Mouse (Mus musculus) yolk sac, embryonic 10.5 days (tissue): ENCODE measurements around the gene Ywhab.

Experiments
- DNase-seq: peaks from one replicate; pipeline ENCODE4 v3.0.0-alpha.2; 2017; ENCODE audit warnings: low spot score

Gene Ywhab

DNA sequence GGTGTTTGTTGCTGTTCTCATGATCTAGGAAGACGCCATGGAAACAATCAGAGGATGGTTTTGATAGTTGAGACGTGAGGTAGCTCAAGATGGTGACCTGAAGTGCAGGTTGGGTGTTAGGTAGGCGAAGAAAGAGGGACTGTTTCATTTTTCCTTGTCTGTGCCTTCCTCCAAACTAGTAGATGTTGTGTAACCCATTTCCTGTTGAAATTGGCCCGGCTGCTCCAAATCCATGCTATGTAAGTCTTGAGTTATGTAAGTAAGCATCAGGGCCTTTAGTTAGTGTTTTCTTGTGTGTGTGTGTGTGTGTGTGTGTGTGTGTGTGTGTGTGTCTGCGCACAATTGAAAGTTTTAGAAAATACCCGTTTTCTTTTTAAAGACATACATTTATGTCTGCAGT is 14.5 kb downstream of the Ywhab start:
- no peak for DNase-seq

GRCm38 (mm10) chr2:164010496-164010895 is 15.7 kb downstream of the Ywhab start:
- DNase-seq: no peak

DNA sequence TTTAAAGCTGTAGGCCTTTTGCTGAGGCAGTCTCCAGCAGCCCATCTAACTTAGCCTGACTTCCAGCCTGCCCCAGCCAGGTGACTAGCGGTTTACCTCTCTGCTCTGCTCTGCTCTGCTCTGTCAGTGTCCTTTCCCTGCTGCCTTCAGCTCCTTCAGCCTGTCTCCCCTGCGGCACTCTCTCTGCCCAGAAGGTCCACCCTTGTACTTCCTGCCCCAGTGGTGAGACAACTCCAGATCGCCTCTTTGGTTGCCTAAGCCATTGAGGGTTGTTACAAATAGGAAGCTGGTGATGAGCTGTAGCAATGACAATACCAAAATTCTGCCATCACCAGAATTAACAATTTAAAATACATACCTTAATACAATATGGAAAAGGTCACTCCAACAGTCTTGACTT is 16.2 kb downstream of the Ywhab start:
- no peak for DNase-seq

GRCm38 (mm10) chr2:164015304-164015703 is 20.5 kb downstream of the Ywhab start:
- DNase-seq: no peak

- DNase-seq: no peak
Observed at GRCm38 (mm10) chr2:164018910-164019309, 24.1 kb downstream of the Ywhab start.

GRCm38 (mm10) chr2:164019943-164020342 is 25.2 kb downstream of the Ywhab start:
- no peak for DNase-seq

DNA sequence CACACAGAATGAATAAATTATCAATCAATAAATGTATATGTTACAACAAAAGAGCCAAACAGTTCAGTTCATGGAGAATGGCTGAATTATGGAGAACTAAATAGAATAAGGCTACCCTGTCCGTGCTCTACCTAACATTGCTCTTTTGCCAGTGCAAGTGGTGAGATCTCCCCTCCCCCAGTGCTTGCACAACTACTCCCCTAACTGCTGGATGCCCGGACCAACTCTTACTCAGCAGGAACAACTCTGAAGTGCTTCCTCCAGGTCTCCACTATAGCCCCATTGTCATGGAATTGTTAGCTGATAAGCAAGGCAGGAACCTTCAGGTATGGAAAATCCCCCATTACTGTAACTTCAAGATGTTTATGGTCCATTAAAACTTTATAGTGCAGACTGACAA is 27.3 kb downstream of the Ywhab start:
- DNase-seq: no peak

DNA sequence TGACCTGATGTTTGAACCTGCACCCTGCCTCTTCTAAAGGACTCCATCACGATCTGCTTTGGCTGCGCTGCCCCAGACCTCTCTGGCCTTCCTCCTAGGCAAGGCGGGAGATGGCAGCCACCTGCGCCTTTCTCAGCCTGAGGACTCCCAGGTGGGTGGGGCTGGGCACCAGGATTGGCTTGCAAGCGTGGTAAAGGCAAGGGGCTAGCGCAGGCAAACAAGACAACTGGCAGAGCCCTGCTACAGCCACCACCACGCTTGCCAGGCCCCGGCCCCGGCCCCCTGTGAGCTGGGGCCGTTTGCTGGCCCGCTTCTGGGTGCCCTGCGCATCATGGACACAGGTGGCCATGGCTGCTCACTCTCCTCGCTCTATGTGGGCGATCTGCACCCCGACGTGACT is 30.4 kb downstream of the Ywhab start, which contains the start of gene Pabpc1l:
Gene Pabpc1l (plus strand): TSS at position 301 of the 400 bp plus-strand sequence.
- DNase-seq: no peak

GRCm38 (mm10) chr2:164031147-164031546 is 36.4 kb downstream of the Ywhab start:
- DNase-seq: no peak

GRCm38 (mm10) chr2:164032973-164033372 is 38.2 kb downstream of the Ywhab start:
- no peak for DNase-seq

- DNase-seq: no peak
Observed at GRCm38 (mm10) chr2:164036520-164037019, 41.8 kb downstream of the Ywhab start.

GRCm38 (mm10) chr2:164038407-164039028 is 43.8 kb downstream of the Ywhab start:
- DNase-seq: no peak

- no peak for DNase-seq
Observed at GRCm38 (mm10) chr2:164040949-164041348, 46.2 kb downstream of the Ywhab start.

DNA sequence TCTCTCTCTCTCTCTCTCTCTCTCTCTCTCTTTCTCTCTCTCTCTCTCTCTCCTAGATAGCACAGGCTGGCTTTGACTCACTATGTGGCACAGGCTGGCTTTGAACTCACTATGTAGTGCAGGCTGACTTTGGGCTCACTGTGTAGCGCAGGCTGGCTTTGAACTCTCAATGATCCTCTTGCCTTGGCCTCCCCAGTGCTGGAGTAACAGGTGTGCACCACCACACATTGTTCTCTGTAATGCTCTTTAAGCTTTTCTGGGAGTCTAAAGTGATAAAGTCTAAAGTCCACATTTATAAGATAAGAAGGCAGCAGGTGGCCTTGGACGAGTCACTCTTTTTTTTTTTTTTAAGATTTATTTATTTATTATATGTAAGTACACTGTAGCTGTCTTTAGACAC is 46.8 kb downstream of the Ywhab start:
- DNase-seq: no peak

DNA sequence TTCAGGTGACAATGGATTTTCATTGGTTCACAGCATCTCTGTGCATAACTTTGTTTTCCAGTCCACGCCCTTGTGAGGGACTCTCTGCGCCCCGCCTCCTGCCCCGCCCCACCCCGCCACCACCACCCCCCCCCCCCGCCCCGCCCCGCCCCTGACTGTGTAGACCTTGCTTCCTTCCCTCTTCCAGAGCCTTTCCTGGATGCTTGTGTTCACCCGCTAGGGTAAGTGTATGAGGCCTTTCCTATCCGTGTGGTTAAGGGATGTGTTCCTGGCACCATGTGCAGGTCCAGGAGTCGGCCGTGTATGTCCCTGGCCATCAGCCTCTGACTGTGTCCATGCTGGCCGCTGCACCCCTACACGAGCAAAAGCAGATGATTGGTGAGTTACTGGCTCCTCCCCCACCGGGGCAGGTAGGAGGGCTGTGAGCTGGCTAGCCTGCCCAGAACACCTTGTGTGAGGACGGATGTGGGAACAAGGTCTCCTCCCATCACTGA is 52.5 kb downstream of the Ywhab start:
- DNase-seq: peak; percentile 53

DNA sequence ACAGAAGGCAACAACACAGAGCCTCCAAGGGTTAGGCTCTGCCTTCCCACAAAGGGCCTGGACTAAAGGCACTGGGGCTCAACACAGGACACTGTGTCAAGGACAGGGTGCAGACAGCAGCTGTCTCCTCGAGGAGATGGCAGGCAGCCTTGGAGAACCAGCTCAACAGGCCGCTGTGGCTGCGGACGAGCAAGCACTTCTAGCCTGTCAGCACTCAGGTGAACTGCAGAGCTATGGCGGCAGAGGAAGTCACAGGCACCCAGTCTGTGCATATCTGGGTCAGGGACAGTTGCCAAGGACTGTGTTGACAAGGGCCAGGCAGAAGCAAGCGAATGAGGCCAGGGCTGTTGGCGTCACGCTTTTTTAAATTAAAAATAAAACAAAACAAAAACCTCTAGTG is 59.0 kb downstream of the Ywhab start:
- no peak for DNase-seq

DNA sequence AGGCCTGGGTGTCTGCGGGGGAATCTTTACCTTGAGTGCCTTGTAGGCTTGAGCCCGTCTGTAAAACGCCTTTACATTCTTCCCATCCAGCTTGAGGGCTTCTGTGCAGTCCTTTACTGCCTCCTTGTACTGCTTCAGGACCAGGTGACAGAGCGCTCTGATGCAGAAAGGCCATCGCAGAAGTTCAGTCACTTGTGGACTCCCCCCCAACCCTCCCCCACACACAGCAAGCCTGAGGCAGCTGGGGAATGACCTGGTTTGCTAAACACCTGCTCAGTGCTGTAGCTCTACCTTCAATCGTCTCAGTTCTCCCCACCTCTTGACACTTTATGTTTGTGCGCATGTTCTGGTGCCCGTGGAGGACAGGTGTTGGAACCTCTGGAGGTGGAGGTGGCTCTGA is 59.9 kb downstream of the Ywhab start:
- DNase-seq: no peak

GRCm38 (mm10) chr2:164059634-164060235 is 65.0 kb downstream of the Ywhab start:
- DNase-seq: no peak
